Mouse (Mus musculus) megakaryocyte-erythroid progenitor cell, adult 5-6 weeks (primary cell): ENCODE results near the gene Lrrc8e. TPM values are rescaled to one million over a fixed set of nuclear protein-coding genes. Genes with fewer than 3 reads are reported as not detected.

Experiments used
- ATAC-seq: replicated peaks from 2 replicates; pipeline ENCODE4 v1.8.0; 2016; ENCODE audit warnings: mild to moderate bottlenecking, inconsistent platforms; ENCODE audit not compliant: severe bottlenecking, poor library complexity, low FRiP score, low TSS enrichment
- total RNA-seq, 2 experiments: library from RNA; stranded (forward) in 1 of 2; stranded (reverse) in 1 of 2; fragments of 200-1000, 215-1000 nt in 1 of 2; fragments of >200 nt in 1 of 2; fragmentation: Nextera tagmentation in 1 of 2; gene quantifications; 2 replicates each; pipeline ENCODE4 v1.2.3; 2014 to 2017

Lrrc8e gene
- total RNA-seq (2014; fragmentation: Nextera tagmentation) (not detected in 2 replicates), total RNA-seq (2017) (not detected in 2 replicates)

DNA sequence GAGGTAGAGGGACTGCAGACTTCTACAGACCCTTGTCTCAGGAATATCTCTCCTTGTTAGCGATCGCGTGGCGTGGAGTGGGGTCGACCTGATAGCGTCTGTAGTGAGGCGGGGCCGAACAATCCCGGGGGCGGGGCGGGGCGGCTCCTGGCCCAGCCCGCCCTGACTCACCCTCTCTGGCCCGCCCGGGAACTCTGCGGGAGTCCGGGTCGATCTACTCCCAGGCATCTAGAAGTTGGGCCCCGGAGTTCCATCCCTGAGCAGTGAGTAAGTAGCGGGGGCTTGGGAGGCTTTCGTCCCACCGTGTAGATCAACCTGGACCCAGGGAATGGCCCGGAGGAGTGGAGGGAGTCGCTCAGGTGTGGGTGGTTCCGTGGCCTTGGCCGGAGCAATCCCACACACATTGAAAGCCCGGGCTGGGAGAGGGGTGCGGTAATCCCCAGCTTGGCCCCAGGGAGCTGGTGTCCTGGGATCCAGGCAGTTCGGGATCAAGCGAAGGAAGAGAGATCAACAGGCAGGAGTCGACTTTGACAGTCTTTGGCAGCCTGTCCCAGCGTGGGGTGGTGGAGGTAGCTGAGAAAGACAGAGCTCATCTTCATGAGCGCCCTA, at the start of gene Lrrc8e:
Lrrc8e (plus strand) TSS at position 89 of the 609 bp plus-strand sequence.
- peak; percentile 65 for ATAC-seq

- no peak for ATAC-seq
Measured at GRCm38 (mm10) chr8:4183409-4183808, 43.2 kb upstream of the Lrrc8e start.

DNA sequence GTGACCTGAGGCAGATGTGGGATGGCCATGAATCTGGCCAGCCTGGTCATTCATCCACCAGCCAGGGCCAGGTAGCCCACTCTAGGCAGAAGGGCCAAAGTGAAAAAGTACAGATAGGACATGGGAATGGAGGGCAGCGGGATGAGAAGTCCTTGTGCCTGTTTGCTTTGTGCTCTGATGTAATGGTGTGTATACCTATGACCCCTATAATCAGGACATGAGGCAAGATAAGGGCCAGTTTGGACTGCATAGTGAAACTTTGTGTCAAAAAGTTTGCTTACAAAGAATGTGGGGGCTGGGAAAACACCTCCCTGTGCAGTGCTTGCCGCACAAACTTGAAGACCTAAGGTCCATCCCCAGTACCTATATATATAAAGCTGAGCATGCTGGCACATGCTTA, 40.5 kb upstream of the Lrrc8e start:
- no peak for ATAC-seq

DNA sequence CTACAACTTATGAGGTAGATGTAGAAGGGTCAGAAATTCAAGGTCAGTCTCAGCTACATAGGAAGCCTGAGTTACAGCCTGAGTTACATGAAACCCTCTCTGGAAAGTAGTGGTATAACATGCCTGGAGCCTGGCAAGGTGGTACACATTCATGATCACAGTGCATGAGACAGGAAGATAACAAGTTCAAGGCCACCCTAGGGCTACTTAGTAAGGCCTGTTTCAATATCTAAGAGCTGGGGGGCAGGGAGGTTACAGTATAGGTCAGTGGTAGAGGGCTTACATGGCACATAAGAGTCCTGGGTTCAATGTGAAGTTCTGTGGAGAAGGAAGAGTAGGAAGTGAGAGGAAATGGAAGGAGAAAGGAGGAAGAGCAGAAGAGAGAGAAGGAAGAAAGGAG, 38.0 kb upstream of the Lrrc8e start:
- ATAC-seq: 0 out of 2 replicates have a peak, but pooled peaks have one; percentile 1

GRCm38 (mm10) chr8:4189031-4189722, 37.5 kb upstream of the Lrrc8e start:
- ATAC-seq: peak; percentile 93

DNA sequence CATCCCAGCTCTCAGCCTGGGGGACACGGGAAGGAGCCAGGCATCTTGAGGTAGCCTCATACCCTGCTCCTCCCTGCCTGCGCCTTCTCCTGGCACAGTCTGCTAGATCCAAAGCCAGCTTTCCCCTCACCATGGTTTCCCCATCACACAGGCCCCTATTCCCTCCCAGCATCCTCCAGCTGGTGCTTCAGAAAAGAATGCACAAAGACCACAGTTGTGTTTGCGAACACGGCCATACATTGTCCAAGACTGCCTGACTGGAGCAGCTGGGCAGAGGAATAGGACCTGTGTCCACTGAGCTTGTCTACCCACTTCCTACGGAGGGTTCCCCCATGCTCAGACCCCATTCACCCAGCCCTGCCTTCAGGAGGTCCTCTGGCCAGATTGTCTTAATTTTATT, 34.3 kb upstream of the Lrrc8e start:
- no peak for ATAC-seq

DNA sequence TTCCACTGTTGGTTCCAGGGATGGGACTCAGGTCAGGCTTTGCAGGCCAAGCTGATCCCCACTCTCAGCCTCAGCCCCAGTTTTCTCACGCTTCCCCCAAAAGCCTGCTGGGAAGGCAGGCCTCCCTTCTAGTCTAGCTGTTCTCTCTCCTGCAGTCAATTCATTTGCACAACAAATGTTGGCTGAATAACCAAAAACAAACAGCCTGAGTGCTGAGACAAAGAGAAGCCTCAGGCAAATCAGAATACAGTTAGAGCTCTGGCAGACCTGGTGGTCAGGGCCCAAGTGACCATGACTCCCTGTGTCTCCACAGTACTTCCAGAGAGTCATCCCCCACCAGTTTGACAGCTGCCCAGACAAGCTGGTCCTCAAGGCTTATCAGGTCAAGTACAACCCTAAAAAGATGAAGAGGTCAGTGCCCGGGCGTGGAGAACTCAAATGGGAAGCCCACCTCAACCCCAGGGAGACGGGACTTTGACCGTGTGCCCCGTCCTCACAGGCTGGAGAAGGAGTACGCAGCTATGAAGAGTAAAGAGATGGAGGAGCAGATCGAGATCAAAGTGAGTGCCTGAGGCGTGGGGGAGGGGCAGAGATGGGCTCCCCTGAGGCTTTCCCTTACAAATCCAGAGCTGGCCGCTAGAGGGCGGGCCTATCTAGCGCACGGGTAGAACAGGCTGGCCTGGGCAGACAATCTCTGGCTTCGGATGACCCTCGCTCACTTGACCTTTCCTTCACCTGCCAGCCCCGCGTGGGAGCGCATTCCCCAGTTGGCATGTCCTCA, 33.6 kb upstream of the Lrrc8e start:
- ATAC-seq: peak; percentile 85

GRCm38 (mm10) chr8:4193588-4193894, 33.1 kb upstream of the Lrrc8e start:
- ATAC-seq: no peak

- no peak for ATAC-seq
Measured at GRCm38 (mm10) chr8:4201321-4201720, 25.3 kb upstream of the Lrrc8e start.

GRCm38 (mm10) chr8:4205246-4206123, 21.1 kb upstream of the Lrrc8e start:
- no peak for ATAC-seq

DNA sequence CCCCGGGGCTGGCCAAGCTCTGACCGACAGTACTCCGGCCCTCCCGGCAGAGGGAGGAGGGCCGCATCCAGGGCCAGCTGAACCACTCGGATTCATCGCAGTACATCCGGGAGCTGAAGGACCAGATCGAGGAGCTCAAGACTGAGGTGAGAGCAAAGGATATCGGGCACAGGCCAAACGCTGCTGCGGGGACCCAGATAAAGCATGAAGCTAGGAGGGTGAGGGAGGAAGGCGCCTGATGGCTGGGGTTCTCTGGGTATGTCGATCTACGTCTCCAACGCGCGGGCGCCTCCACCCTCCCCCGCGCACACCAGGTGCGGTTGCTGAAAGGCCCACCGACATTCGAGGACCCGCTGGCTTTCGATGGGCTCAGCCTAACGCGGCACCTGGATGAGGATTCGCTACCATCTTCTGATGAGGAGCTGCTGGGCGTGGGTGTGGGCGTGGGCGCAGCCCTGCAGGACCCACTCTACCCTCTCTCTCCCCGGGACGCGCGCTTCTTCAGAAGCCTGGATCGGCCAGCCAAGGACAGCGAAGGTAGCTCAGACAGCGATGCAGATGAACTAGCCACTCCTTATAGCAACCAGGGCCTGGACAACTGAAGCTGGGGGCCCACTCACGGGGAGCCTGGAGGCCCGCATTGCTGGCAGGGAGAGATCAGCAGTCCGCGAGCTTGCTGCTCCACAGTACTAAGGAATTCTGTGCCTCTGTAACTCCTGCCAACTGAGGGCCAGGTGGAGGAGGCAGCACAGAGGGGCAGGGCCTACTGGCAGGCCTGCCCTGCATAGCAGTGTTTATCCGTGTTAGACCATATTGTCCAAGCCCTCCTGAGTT, 20.2 kb upstream of the Lrrc8e start:
- ATAC-seq: no peak

DNA sequence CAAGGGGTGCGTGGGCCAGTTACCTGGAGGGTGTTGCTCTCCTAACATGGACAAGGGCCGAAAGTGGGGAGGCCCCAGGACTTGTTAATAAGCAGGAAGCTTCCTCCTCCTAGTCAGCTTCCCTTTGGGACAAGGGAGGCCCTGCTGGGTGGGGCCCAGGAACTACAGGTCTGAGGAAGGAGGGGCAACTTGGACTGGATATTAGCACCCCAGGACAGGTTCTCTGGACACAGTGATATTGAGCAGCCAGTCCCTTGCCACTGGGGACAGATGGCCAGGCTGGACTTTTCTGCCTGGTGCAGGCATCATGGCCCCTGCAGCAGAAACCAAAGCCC, 19.6 kb upstream of the Lrrc8e start:
- no peak for ATAC-seq

- ATAC-seq: no peak
Measured at GRCm38 (mm10) chr8:4211097-4211496, 15.5 kb upstream of the Lrrc8e start.

- 0 out of 2 replicates have a peak, but pooled peaks have one; percentile 17 for ATAC-seq
Measured at GRCm38 (mm10) chr8:4212809-4213209, 13.8 kb upstream of the Lrrc8e start.

GRCm38 (mm10) chr8:4213210-4214005, 13.2 kb upstream of the Lrrc8e start:
- peak; percentile 54 for ATAC-seq

- ATAC-seq: peak; percentile 76
Measured at GRCm38 (mm10) chr8:4214006-4214980, 12.3 kb upstream of the Lrrc8e start.

GRCm38 (mm10) chr8:4216296-4216695, 10.3 kb upstream of the Lrrc8e start:
- no peak for ATAC-seq
